Mouse (Mus musculus): ENCODE results near the gene Hoxa13.

Gene Hoxa13

DNA sequence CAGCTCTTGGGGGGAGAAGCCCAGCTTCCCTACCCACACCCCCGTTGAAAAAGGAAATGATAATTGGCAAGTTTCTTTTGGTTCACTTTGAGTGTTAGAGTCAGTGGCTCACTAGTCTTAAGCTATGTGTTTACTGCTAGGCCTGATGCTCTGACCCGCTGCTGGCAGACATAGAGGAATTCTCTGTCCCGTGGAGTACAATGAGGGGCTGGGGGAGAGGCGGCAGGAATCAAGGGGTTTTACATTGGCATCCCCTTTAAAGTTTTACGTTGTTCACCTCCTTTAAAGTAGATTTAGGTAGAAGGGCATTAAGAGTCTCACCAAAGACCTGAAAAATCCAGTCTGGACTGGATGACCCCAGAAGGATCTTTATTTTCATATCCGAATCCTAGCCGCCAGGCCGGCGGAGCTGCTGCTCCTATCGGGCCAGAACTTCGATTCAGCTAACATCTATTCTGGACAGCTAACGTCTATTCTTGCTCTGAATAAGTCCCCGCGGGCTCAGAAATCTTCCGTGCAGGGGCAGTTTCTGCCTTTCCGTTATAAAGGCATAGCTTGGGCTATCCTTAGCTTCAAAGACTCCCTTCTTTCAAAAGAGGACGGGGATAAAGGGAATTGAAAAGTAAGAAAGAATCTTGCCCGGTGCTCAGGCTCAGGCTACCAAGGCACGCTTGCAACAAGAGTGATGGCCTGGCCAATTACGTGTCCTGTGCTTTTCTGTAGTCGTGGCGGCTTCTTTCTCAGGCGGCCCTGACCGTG lies 8.5 kb downstream of the Hoxa13 start:
- no peak for DNase-seq (ENCODE audit: low spot score)

DNA sequence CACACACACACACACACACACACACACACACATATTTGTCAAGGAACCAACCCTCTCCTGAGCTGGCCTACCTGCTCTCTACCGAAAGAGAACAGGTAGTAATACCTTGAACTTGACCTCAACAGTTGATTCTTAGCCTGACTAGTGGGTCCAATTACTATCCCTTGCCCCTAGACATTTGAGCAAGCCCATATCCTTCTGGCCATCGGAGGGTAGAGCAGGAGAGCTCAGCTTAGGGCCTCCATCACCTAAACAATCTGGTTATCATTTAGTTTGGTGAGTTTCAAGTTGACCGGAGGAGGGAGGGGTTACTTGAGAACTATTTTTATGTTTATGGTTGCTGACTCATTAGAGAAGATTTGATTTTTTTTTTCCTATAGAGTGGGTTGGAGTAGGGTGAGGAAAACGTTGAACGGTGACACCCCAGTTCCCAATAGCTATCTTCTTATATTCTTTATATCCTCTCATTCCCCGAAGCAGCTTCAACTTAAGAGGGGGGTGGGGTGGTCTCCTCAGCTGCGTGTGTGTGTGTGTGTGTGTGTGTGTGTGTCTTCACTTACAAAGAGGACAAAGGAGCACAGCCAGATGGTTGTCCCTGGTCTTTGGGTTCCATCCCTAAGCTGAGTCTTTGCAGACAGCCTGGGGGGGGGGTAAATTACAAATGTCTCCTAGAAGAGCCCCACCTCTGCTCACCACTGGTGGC lies 9.4 kb downstream of the Hoxa13 start:
- no peak for DNase-seq (ENCODE audit: low spot score)

DNA sequence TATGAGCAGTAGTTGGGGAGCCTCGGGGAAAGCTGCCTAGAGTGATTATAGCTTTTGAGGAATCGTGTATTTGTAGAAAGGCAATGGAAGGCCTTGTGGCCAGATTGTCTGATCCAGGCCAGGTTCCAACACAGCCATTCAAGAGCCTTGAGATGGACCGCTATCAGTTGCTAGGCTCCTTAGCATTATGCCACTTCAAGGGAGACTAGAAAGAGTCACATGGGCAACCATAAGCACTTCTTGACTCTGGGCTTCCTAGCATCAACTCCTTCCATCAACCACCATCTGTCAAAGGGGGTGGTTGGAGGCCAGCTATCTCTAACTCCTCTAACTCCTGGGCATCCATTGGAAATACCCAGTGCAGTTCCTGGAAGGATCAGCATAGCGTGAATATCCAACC lies 10.9 kb downstream of the Hoxa13 start:
- DNase-seq (ENCODE audit: low spot score), result no peak

DNA sequence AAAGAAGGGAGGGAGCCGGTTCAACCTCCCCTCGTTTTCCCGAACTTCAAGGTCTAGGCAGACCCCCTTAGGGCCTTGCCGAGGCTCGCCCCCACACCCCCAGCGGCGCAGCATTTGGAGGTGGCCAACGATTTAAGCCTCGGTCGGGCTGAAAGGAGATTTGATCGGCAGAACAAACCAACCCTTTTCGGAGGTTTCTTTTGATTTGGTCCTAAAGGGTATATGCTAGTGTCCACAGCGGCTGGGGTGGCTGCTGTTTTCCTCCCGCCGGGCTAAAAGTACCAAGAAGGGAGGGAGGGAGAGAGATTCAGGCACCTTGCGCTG lies 11.3 kb downstream of the Hoxa13 start:
- no peak for DNase-seq (ENCODE audit: low spot score)

DNA sequence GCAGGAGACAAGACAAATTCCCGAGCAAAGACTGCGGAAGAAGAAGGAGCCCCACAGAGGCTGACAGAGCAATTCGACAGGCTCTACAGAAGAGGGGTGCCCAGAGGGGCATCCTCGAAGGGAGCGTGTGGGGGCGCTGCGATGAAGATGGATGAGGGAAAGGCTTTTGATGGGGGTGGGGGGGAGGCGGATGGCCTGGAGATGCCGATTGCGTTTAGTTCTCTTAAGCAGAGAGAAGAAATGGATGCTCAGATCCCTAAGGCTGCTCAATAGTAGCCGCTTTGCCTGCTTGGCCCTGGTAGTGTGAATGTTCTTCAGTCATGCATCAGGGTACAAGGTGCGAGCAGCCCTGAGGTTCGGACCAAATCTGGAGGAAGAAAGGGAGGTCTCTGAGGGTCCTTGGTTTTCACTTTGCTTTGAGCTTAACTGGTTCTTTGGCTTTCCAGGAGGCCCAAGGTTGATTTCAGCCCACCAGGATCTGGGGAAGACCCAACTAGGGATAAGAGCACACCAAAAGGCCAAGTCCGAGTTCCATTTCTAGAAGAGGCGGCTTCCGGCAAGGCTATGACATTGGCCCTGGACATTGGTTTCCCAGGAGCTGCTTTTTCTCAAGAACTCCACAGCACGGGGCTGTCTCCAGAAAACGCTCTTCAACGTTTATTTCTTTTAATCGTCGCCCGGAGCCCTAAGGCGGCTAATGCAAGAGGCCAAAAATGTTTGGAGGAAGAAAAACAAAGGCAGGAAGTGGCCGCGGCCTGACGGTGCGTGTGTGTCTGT lies 11.9 kb downstream of the Hoxa13 start:
- DNase-seq (ENCODE audit: low spot score), result no peak

DNA sequence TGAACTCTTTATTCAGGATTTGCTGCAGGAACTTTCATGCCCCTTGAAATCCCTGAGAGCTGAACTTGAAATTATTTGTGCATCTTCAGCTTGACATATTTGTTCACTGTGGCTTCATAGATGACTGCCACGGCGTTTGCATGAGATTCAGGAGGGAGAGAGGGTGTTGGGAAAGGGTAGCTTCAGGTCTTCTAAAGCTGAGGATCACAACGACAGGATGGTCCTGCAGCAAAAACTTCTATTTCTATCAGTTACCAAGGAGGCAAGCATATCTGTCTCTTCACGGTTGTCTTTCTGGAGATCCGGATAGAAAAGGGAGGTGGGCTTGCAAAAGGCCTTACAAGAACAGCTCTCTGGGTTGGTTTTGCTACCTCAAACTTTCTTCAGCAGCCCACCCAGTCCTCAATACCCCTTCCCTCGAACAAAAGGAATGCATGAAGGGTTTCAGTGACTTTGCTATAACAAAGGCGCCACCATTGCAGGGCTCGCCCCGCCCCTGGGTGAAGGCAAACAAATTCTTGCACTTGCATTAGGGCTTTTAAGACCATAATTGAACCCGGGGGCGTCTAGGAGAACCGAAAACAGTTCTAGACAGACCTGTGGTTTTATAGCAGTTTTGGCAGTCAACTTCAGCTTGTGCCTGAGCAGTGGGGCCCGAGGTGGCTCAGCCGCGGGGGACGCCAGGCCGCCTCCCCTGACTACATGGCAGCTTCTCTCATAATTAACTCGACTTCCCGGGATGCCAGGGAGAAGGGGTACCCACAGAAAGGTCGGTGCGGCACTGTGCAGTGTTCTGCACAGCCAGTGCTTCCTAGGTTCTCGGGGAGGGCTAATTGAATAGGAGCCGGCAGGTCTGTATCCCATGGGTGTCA lies 12.7 kb downstream of the Hoxa13 start:
- DNase-seq (ENCODE audit: low spot score), result no peak

DNA sequence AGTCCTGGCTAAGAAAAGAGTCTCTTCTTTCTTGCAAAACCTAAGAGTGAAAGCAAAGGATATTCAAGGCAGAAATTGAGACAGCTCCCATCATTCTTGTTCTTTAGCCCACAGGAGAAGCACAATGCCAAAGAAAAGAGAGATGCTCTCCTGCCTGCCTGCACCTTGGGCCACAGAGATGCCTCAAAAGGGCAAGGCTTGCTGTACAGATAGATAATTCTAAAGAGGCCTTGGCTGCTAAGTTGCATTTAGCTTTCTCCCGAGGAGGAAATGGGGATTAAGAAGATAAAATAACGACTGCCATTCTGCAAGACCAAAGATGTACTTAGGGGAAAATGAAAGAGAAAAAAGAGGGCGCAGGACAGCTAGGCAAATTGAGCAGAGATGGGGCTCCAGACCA lies 13.8 kb downstream of the Hoxa13 start:
- DNase-seq (ENCODE audit: low spot score), result no peak

DNA sequence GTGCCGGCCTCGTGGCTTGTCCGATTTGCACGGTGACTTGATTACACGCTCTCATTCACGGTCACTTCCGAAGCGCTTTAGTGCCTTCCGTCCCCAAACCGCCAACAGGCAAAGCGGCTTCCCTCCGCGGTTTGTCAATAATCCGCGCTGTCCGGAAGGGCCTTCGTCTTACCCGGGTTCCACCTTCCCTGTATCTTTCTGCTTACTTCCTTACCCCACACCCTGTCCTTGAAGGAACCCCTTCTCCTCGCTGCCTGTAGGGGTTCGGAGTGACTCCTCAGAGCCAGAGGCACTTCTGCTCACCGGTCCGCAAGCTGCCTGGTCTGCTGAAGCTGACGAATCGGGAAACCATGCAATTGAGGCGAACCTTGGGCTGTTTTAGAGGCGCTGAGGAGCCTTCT lies 14.3 kb downstream of the Hoxa13 start:
- DNase-seq (ENCODE audit: low spot score), result no peak

DNA sequence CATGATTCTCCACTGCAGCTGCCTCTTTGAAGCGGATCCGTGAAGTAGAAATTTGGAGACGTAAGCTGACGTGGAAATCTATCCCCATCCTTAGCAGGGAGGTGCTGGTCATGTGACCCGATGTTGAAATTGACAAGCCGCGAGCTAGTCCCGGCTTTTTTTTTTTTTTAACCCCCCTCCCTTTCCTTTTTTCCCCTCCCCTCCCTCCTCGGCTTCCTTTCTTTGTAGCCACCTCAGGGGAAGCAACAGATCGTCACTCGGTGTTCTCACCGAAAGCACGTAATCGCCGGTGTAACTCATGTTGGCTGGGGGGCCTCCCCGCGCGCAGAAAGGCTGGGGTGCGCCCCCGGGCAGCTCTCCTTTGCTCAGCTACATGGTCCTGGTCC lies 14.9 kb downstream of the Hoxa13 start, which contains the start of gene Hoxa11:
Gene Hoxa11, minus strand, starts transcription at position 54 of the 386 bp plus-strand sequence.
- no peak for DNase-seq (ENCODE audit: low spot score)

DNA sequence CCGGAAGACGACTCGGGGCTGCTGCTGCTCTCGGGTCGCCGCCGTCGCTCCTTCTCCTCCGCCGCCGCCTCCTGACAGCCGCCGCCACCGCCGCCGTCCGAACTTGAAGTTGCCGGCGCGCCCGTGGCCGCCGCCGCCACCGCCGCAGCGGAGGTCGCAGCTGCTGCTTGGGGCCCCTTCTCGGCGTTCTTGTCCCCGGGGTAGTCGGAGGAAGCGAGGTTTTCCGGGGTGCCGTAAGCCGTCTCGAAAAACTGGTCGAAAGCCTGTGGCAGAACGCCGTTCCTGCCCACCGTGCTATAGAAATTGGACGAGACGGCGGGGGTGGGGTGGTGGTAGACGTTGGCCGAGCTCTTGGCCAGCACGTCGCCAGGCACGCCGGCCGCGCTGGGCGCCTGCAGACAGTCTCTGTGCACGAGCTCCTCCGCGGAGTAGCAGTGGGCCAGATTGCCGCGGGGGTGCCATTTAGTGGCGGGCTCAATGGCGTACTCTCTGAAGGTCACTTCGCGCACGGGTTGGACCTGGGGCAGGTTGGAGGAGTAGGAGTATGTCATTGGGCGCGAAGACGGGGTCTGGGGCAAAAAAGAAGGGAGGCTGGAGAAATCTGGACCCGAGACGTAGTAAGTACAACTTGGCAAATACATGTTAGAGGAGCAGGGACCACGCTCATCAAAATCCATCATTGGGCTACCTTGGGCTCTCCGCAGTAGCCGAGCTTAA lies 15.5 kb downstream of the Hoxa13 start:
- no peak for DNase-seq (ENCODE audit: low spot score)

DNA sequence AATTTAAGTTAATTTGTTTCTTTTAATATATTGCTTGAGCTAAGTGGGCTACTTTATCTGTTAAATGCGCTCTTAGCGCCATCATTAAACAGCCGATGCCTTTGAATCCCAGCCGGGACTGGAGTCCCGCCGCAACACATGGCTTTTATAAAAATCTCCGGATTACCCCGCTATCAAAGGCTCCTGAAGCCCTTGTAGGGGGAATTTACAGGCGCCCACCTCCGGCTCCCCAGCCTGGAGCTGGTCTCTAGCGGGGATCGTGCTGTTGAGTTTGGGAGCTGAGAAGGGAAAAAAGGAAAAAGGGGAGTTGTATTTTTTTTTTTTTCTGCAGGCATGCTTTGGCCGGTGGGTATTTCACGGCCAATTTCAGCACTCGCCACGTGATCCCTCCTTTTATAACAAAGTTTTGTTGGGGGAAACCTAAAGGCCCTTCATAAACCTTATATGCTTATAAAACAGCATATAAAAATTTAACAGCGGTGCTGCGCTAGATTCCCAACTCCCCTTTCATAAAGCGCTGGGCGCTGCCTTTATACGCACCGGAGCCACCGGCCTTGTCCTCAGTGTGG lies 16.1 kb downstream of the Hoxa13 start:
- DNase-seq (ENCODE audit: low spot score), result no peak

DNA sequence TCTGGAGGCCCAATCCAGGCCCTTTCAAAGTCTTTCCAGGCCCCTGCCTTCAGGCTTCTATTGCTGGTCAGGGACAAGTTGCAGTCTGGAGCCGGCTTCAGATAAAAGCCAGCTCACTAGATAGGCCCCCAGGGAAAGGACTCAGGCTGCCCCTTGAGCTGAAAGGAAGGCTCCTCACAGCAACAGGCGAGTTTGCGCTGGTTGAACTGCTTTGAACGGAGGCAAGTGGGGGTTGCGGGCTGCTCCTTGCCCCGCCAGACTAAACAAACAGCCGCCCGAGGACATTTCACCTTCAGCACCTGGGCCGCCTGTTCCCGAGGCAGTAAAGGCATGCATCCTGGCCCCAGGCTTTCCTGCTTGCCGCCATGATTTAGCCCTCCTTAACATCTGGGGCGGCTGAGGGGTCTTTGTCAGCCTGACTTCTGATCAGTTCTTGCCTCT lies 17.0 kb downstream of the Hoxa13 start:
- DNase-seq (ENCODE audit: low spot score), result no peak

DNA sequence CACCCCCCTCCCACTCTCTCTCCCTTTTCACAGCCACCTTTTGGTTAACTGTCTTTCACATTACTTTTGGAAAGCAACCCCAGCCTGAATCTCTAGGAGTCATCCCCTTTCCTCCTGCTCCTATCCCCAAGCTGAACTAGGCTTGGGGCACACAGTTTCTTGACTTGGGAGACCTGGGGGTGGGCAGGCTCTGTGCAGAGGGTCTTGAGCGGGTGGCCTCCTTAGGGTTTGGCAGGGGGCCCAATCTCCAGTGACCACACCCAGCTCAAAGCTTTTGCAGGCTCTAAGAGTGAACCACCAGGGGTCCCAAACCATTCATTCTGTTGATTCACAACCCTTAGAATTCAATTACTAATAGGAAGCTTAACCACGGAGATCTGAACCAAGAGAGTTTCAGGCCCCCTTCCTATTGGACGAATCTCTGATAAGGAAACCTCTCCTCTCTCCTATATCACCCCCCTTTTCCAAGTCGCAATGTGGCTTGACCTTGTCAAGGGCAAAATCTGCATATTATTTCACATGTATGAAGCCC lies 17.8 kb downstream of the Hoxa13 start:
- DNase-seq (ENCODE audit: low spot score), result no peak

DNA sequence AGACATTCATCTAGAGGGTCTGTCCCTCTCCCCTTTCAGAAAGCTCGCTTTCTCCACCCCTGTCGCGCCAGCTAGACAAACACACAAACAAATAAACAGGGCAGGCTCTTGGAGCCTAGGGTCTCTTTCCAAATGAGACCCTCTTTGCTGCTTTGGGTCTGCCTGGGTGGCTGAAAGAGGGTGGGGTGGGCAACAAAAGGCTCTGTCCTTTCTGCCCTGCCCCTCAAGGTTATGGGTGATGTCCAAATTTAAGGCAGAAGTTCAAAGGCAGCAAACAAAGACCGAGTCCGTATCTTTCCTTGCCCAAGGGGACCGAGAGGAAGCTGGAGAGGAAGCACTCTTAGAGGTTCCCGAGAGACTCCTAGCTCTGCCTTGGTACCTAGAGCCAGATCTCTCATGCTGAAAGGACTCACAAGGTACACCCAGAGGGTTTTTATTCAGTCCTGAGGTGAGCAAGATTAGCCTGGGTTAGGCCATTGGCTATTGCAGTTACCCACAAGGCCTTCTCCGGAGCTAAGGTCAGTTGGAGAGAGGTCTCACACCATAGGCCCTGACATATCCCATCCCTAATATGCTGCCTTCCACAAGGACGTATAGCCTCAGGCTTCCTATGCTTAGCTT lies 19.6 kb downstream of the Hoxa13 start:
- DNase-seq (ENCODE audit: low spot score), result no peak

DNA sequence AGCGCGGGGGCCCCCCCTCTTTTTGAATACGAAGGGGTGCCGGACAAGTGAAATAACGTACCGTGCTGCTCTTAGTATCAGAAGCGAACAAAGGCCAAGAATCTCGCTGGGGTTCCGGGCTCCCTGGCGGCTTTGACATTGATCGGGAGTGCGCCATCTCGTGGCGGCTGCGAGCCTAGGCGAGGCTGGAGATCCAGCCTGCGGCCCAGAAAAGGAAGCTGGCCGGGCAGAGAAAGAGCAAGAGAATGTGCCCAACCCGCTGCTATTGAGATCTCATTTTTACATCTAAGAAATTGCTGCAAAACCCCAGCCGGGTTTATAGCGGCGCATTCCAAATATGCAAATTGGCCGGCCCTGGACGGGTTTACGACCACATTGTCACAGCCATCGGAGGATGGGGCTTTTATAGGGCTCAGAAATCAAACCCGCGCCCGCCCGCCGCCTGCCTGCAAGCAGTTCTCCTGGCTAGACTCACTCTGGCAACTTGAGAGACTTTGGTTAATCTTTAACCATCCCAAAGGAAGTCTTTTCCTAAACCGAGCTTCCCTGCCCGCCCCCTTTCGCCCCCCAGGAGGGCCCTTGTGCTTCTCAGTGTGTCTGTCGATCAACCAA lies 20.2 kb downstream of the Hoxa13 start, which contains the start of gene Hoxa10:
Gene Hoxa10, minus strand, starts transcription at position 466 of the 612 bp plus-strand sequence.
- peak; percentile 85 for DNase-seq (ENCODE audit: low spot score)

DNA sequence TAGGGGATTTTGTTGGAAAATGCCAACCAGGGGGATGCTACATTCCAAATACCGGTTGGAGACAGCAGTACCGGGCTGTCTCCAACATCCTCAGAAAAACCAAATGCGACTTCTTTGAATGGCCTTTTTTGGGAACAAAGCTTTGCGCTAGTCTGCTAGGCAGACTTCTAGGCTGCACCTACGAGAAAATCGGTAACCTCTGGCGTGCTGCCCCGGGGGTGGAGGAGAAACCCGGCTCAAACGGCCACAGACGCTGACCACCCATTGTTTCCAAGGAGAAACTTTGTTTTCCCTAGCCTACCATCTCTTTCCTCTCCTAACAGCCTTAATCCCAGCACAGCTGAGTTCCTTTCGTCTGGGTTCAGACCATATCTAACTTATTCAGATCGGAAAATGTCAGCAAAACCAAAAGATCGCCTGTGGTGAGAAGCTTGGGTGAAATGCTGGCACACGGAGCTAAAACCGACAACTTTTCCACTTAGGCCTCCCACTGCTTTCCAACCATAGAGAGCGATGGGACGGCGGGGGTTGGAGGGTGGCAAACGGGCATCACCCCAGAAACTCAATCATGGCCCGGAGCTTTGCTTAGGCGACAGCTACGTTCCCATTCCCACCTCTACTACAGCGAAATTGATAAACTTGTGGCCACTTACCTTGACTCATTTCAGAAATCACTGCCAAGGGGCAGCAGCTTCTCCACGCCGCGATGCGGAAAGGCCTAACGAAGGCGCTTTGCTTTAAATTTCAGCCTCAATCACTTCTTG lies 20.9 kb downstream of the Hoxa13 start:
- DNase-seq (ENCODE audit: low spot score), result peak; percentile 26

DNA sequence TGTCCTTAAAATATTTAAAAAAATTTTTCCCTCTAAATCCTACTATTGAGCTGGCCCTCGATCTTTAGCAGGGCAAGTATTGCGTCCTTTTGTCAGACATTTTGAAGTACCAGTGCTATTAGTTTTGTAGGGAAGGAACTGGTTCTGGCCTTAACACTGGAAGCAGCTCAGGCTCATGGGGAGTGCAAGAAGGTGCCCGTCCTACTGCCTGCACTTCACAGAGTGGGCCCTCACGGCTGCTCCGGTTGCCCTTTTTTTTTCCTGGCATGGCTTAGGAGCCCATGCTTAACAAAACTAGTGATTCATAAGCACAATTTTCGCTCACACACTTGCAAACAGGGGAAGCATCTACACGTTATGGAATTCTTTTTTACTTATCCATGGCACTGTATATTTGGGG lies 21.7 kb downstream of the Hoxa13 start:
- DNase-seq (ENCODE audit: low spot score), result no peak

DNA sequence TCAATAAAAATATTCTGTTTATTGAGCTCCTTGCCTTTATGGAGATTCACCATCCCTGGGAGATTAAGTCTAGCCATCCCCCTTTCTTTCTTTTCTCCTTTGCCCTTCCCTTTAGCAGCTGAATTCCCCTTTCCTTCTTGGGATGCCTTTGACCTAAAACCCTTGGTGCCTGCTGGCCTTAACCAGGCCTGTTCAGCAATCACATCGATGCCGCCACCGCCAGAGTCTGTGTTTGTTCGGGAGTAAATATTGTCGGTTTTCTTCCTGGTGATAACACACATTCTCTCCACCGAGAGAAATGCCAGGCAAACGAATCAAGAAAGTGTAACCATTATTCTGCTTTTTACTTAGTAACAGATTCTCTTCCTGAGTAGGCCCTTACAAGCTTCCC lies 22.5 kb downstream of the Hoxa13 start:
- no peak for DNase-seq (ENCODE audit: low spot score)
